ENCODE assay signal across 28 mouse cellular contexts in the genomic region with DNA sequence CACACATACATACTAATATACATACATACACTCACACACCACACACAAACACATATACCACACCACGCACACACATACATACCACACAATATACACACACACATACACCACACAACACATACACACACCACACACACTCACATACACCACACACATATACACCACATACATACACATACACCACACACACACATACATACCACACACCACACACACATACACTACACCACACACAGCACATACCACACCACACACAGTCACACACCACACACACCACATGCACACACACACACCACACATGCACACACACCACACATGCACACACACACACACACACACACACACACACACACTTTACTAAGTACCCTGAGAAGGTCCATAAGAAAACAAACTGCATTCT. TPM values are rescaled to one million over a fixed set of nuclear protein-coding genes. Genes with fewer than 3 reads are reported as not detected.
DNase-seq lines count a peak whose midpoint lies in the region; ATAC-seq lines count a peak whose summit lies in the region.
"Had no signal": no experiment of that assay in that cellular context is flagged by ENCODE, and none has a peak within 500 bp of the region (broad histone marks: within the 10 kb centered on the region; RNA-seq: fewer than 3 reads in every experiment).

No protein-coding gene starts in this region.

- DNase-seq in embryonic facial prominence, embryonic 10.5 days (ENCODE audit: low spot score) = no peak
- DNase-seq in lung, postnatal 36 days = no peak
- no peak for DNase-seq in midbrain, embryonic 10.5 days (ENCODE audit: low spot score)
- DNase-seq in frontal cortex, postnatal 36 days (ENCODE audit: low spot score in 2 of 2) = no peak
- DNase-seq in right cerebral cortex, postnatal 36 days (ENCODE audit: low spot score in 2 of 2) = no peak
- DNase-seq: adrenal gland, adult 8-10 months; cerebellum, adult 8-10 months; cerebellum, postnatal 25 days; gastrocnemius, postnatal 25 days; heart, adult 11 months; kidney, adult 8-10 months; kidney, postnatal 4 days; left cerebral cortex, postnatal 4 days; liver, postnatal 0 days; lung, postnatal 14 days; thymus, adult 2 months; thymus, postnatal 36 days had no signal

- H3K27me3 ChIP-seq in embryonic facial prominence, embryonic 15.5 days = no peaks in the 10 kb centered on the region
- no peaks in the 10 kb centered on the region for H3K27me3 ChIP-seq in embryonic facial prominence, embryonic 10.5 days (replicated peaks; ENCODE audit: low read depth, poor library complexity, severe bottlenecking)
- H3K27me3 ChIP-seq in lung, embryonic 15.5 days = no peaks in the 10 kb centered on the region
- H3K27me3 ChIP-seq in midbrain, embryonic 16.5 days (ENCODE audit: control insufficient read depth, insufficient read depth, low read depth, low read length) = no peaks in the 10 kb centered on the region
- H3K27me3 ChIP-seq in midbrain, embryonic 10.5 days (ENCODE audit: low read depth, poor library complexity, severe bottlenecking) = no peaks in the 10 kb centered on the region
- H3K27me3 ChIP-seq: embryonic facial prominence, embryonic 12.5 days; heart, embryonic 15.5 days; liver, embryonic 12.5 days had no signal

- no peak overlapping the region for H3K9ac ChIP-seq in embryonic facial prominence, embryonic 15.5 days
- no peak overlapping the region for H3K9ac ChIP-seq in lung, embryonic 15.5 days
- no peak overlapping the region for H3K9ac ChIP-seq in midbrain, embryonic 16.5 days (ENCODE audit: low read depth, low read length)
- H3K9ac ChIP-seq: embryonic facial prominence, embryonic 12.5 days; heart, embryonic 15.5 days; liver, embryonic 12.5 days; liver, postnatal 0 days had no signal

- no peak overlapping the region for H3K4me3 ChIP-seq in embryonic facial prominence, embryonic 15.5 days (replicated peaks)
- no peak overlapping the region for H3K4me3 ChIP-seq in embryonic facial prominence, embryonic 10.5 days
- no peak overlapping the region for H3K4me3 ChIP-seq in lung, embryonic 15.5 days
- H3K4me3 ChIP-seq in midbrain, embryonic 16.5 days (ENCODE audit: low read depth, low read length) = no peak overlapping the region
- H3K4me3 ChIP-seq in midbrain, embryonic 10.5 days = no peak overlapping the region
- H3K4me3 ChIP-seq: embryonic facial prominence, embryonic 12.5 days; erythroblast, embryonic 14.5 days; heart, embryonic 10.5 days; heart, embryonic 15.5 days; liver, embryonic 12.5 days had no signal

- no peaks in the 10 kb centered on the region for H3K36me3 ChIP-seq in embryonic facial prominence, embryonic 15.5 days
- peaks cover 43% of the 10 kb centered on the region for H3K36me3 ChIP-seq in embryonic facial prominence, embryonic 10.5 days (replicated peaks)
- no peaks in the 10 kb centered on the region for H3K36me3 ChIP-seq in lung, embryonic 15.5 days
- no peaks in the 10 kb centered on the region for H3K36me3 ChIP-seq in midbrain, embryonic 16.5 days (ENCODE audit: control insufficient read depth, insufficient read depth, low read length)
- H3K36me3 ChIP-seq in midbrain, embryonic 10.5 days = peaks cover 85% of the 10 kb centered on the region
- H3K36me3 ChIP-seq: embryonic facial prominence, embryonic 12.5 days; G1E; heart, embryonic 10.5 days; heart, embryonic 15.5 days; liver, embryonic 12.5 days had no signal

- WGBS in embryonic facial prominence, embryonic 15.5 days = 91% methylated on average over 1 of the region's 1 CpGs
- 94% methylated on average over 1 of the region's 1 CpGs for WGBS in embryonic facial prominence, embryonic 10.5 days
- WGBS in lung, embryonic 15.5 days = 95% methylated on average over 1 of the region's 1 CpGs
- WGBS in midbrain, embryonic 16.5 days = 100% methylated on average over 1 of the region's 1 CpGs
- 97% methylated on average over 1 of the region's 1 CpGs for WGBS in midbrain, embryonic 10.5 days

- no peak overlapping the region for H3K4me2 ChIP-seq in embryonic facial prominence, embryonic 15.5 days (replicated peaks)
- no peak overlapping the region for H3K4me2 ChIP-seq in lung, embryonic 15.5 days
- no peak overlapping the region for H3K4me2 ChIP-seq in midbrain, embryonic 16.5 days (ENCODE audit: low read length)
- H3K4me2 ChIP-seq: embryonic facial prominence, embryonic 12.5 days; heart, embryonic 15.5 days; liver, embryonic 12.5 days had no signal

- no peak overlapping the region for H3K27ac ChIP-seq in embryonic facial prominence, embryonic 15.5 days (replicated peaks)
- no peak overlapping the region for H3K27ac ChIP-seq in embryonic facial prominence, embryonic 10.5 days (replicated peaks)
- 0 out of 2 replicates have a peak overlapping the region, but pooled peaks have one; percentile 60 for H3K27ac ChIP-seq in lung, embryonic 15.5 days
- no peak overlapping the region for H3K27ac ChIP-seq in midbrain, embryonic 16.5 days (ENCODE audit: low read length)
- H3K27ac ChIP-seq in midbrain, embryonic 10.5 days (replicated peaks) = no peak overlapping the region
- H3K27ac ChIP-seq: embryonic facial prominence, embryonic 12.5 days; heart, embryonic 10.5 days; heart, embryonic 15.5 days; kidney, postnatal 0 days; liver, embryonic 12.5 days had no signal

- no peaks in the 10 kb centered on the region for H3K4me1 ChIP-seq in embryonic facial prominence, embryonic 15.5 days
- peaks cover 12% of the 10 kb centered on the region for H3K4me1 ChIP-seq in embryonic facial prominence, embryonic 10.5 days
- H3K4me1 ChIP-seq in lung, embryonic 15.5 days = peaks cover 21% of the 10 kb centered on the region
- H3K4me1 ChIP-seq in midbrain, embryonic 16.5 days (ENCODE audit: control insufficient read depth, insufficient read depth, low read length) = no peaks in the 10 kb centered on the region
- H3K4me1 ChIP-seq in midbrain, embryonic 10.5 days = no peaks in the 10 kb centered on the region
- H3K4me1 ChIP-seq: embryonic facial prominence, embryonic 12.5 days; heart, embryonic 15.5 days; liver, embryonic 12.5 days had no signal

- H3K9me3 ChIP-seq in embryonic facial prominence, embryonic 15.5 days (replicated peaks) = no peaks in the 10 kb centered on the region
- no peaks in the 10 kb centered on the region for H3K9me3 ChIP-seq in embryonic facial prominence, embryonic 10.5 days
- H3K9me3 ChIP-seq in lung, embryonic 15.5 days = no peaks in the 10 kb centered on the region
- no peaks in the 10 kb centered on the region for H3K9me3 ChIP-seq in midbrain, embryonic 16.5 days (replicated peaks; ENCODE audit: control insufficient read depth, low read length, poor library complexity, severe bottlenecking)
- no peaks in the 10 kb centered on the region for H3K9me3 ChIP-seq in midbrain, embryonic 10.5 days (replicated peaks)
- H3K9me3 ChIP-seq: embryonic facial prominence, embryonic 12.5 days; heart, embryonic 10.5 days; heart, embryonic 15.5 days; liver, embryonic 12.5 days had no signal

- 0 out of 2 replicates have a peak, but pooled peaks have one; percentile 24 for ATAC-seq in embryonic facial prominence, embryonic 15.5 days (ENCODE audit: insufficient number of reproducible peaks, low FRiP score, low TSS enrichment, low read depth)
- ATAC-seq in lung, embryonic 15.5 days (ENCODE audit: borderline replicate concordance, extremely low read depth, low FRiP score, low TSS enrichment) = no peak
- ATAC-seq in midbrain, embryonic 16.5 days = 0 out of 2 replicates have a peak, but pooled peaks have one; percentile 25
- ATAC-seq: intestine, embryonic 16.5 days; liver, embryonic 12.5 days; liver, postnatal 0 days had no signal

RNA-seq across cellular contexts. Expression of a gene that starts 25.5 kb away (rescaled TPM):
- polyA plus RNA-seq in embryonic facial prominence, embryonic 15.5 days (2015; fragmentation: Nextera tagmentation; extraction: Ambion mirVana) = 1.1 and 1.3 TPM in 2 replicates
- 14.0 and 18.0 TPM in 2 replicates for polyA plus RNA-seq in embryonic facial prominence, embryonic 10.5 days (2016; fragmentation: Nextera tagmentation; extraction: Ambion mirVana)
- 3.9 and 4.1 TPM in 2 replicates for polyA plus RNA-seq in lung, embryonic 15.5 days (2015; fragmentation: Nextera tagmentation; extraction: Ambion mirVana)
- polyA plus RNA-seq in midbrain, embryonic 16.5 days (2015; fragmentation: Nextera tagmentation; extraction: Ambion mirVana) = 5.4 and 5.6 TPM in 2 replicates
- polyA plus RNA-seq in midbrain, embryonic 10.5 days (2016; fragmentation: Nextera tagmentation; extraction: Ambion mirVana) = 24.1 and 31.2 TPM in 2 replicates
- polyA plus RNA-seq: erythroblast, embryonic 14.5 days; G1E had no signal
